Mouse (Mus musculus) adrenal gland, adult 8-10 months (tissue): ENCODE results near the gene Tmem168. TPM values are rescaled to one million over a fixed set of nuclear protein-coding genes. Genes with fewer than 3 reads are reported as not detected.

Experiments used
- DNase-seq: peaks from one replicate; pipeline ENCODE4 v3.0.0; 2022
- total RNA-seq, 4 experiments: library from RNA; stranded (reverse); gene quantifications; 2 replicates each; pipeline ENCODE4 v1.2.4; 2022

The Tmem168 gene
- total RNA-seq, 4 experiments from 2014 or later, result 25.9 to 33.1 (median 29.5) TPM

DNA sequence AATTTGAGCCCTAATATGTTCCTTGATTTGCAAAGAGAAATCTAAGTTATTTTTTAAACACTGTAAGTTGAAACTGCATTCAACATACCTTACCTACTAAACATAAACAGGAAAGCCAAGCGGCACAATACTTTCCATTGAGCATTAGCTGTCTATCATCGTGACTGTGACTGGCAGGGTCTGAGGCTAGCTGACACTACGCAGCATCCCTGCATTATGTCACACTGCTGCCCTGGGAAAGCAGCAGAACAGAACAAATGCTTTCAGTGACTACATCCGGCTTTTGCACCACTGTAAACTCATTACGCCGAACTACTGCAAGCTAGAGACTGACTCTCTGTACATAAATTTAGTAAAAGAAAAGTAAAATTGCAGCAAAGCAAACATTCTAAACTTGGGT, 23.1 kb downstream of the Tmem168 start:
- DNase-seq, result no peak

DNA sequence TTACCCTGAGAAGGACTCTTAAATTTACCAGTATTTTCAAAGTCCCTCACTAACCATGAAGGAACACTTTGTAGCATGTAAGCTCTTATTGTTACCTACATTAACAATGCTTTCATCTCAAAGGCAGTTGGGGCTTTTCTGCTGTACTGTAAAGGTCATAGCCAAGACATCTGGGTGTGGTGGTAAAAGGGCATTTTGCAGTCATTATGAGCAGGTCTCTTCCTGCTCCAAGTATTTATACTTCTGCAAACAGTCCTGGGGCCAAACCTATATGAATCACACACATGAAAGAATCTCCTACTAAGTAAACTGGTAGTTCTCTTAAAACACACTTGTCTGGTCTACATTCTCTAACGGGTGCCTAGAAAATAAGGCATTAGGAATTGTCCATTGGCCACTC, 25.8 kb downstream of the Tmem168 start:
- DNase-seq, result no peak

DNA sequence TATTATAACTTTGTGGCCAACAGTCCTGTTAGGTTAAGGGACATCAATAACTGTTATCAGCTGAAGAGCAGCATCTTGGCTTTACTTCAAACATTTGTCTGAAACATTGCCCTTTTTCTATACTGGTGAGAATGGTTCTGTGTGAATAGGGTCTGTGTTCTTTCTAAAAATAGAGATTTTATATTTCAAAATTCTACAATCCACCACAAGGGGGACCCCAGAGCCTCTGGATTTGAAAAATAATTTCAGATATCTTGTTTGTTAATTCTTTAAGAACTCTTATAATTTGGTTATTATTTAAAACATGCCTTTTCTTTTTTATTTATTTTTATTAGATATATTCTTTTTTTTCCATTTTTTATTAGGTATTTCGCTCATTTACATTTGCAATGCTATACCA, 42.2 kb downstream of the Tmem168 start:
- no peak for DNase-seq

DNA sequence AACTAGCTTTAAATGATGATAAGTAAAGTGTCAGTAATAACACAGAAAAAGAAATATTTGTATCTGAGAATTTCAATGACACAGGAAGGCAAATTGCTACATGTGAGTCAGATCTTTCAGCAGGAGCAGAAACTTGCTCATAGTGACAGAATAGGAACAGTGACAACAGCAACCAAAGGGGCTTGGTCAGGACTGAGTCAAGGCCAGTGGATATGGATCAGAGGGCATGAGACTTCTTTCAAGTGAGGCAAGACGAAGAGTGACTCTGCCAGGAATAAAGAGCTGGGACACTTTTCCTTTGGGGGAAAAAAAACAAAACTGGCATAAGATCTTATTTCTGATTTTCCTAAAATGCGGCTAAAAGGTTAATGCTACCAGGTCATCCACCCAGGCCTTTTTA, 52.6 kb downstream of the Tmem168 start:
- peak; percentile 28 for DNase-seq

DNA sequence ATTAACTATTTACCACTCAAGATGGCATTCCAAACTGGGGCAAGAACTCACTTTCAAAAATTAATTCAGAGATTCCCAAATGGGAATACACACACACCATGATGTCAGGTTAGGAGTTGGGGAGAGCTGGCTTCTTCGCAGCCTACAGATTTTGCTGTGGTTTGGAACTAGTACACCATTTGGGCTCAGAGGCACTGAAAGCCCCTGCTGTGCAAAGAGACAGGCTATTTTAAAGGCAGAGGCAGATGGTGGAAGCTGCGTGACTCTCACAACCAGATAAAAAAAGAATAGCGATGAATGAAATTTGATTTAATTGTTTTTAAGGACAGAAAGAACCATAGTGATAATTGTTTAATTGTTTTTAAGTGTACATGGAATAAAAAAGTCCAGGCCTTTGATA, 66.1 kb downstream of the Tmem168 start:
- DNase-seq, result no peak

DNA sequence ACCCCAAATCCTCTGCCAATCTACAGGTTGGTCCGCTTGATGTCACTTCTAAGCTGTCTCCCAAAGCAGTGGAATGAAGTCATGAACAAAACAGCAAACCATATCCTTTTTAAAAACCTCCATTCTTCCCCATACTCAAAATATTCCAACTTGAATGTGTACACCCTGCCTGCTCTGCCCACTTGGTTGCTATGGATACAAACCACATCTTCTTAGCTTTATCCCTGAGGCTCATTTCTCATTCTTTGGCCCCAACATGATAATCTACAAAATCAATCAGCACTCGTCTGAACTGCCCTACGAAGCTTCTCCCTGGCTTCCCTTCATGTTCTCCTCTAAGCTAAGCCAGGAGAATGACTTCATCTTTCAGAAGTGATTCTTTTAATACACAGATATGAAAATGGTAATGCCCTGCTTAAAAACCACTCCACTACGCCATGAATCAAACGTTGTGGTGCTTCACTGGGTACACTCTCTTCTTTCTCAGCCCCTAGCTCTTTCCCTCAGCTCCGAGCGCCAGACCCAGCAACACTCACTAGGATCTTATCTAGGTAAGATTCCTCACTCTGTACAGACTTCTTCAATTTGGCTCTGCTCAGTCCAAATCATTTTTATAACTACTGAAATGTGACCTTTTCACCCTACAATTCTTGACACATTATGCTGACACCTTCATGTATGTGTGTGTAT, 70.5 kb downstream of the Tmem168 start:
- no peak for DNase-seq

Other genes starting within 250 kb of the Tmem168 start
- gene Bmt2, start 69.9 kb upstream of the Tmem168 start, total RNA-seq, result 10 to 100 TPM; 12.2 to 15.0 (median 14.4) TPM
- gene Gpr85, start 231.8 kb upstream of the Tmem168 start, total RNA-seq, result 1 to 10 TPM; 1.6 to 2.5 (median 2.0) TPM